Mouse (Mus musculus) splenic B cell, adult 2 months (primary cell): ENCODE results near the gene Hist1h2bq.
"Not testable (repeated sequence)": the region's sequence is repeated elsewhere in the genome, so short reads cannot be mapped to it uniquely, and the experiment has no call there.

Experiments
- DNase-seq: peaks from one replicate; pipeline ENCODE4 v3.0.0-alpha.2; 2011; ENCODE audit warnings: low read depth, low spot score
- H3K27me3 ChIP-seq: 2 replicates; pipeline ENCODE4 v1.6.1; 2012; ENCODE audit warnings: mild to moderate bottlenecking, low read length, moderate library complexity, mixed read lengths; ENCODE audit not compliant: control insufficient read depth, poor library complexity, insufficient read depth, severe bottlenecking
- H3K36me3 ChIP-seq: 2 replicates; pipeline ENCODE4 v1.6.1; 2012; ENCODE audit warnings: mild to moderate bottlenecking, low read length, moderate library complexity, mixed read lengths; ENCODE audit not compliant: control insufficient read depth, poor library complexity, insufficient read depth, severe bottlenecking

Hist1h2bq gene

DNA sequence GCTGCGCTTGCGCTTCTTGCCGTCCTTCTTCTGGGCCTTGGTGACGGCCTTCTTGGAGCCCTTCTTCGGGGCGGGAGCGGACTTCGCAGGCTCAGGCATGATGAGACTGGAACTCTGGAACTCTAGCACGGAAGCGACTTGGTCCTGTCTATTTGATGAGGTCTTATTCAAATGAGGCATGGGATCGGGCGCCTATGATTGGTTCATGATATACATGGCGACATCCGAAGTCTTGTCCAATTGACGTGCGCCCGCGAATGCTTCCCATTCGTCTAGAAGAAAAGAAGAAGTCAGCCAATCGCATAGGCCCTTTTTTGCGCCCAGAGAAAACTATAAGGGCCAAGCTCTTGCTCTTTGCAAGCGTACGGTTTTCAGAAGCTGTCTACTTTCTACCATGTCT, at the start of gene Hist1h2bq, which contains the start of gene Hist1h2ao:
Gene Hist1h2bq (minus strand): TSS at position 125 of the 400 bp plus-strand sequence.
Gene Hist1h2ao (plus strand): TSS at position 393 of the 400 bp plus-strand sequence.
- DNase-seq, H3K36me3 ChIP-seq, H3K27me3 ChIP-seq: not testable (repeated sequence)

GRCm38 (mm10) chr13:21855698-21856162, 45.7 kb upstream of the Hist1h2bq start:
- peak; percentile 34 for DNase-seq
- Histone ChIP-seq H3K36me3 (no peaks in the 10 kb centered on the region), H3K27me3 (no peaks in the 10 kb centered on the region)

- DNase-seq = peak; percentile 72
- no peaks in the 10 kb centered on the region for H3K27me3 ChIP-seq
- H3K36me3 ChIP-seq = no peaks in the 10 kb centered on the region
These were observed 45.1 kb upstream of the Hist1h2bq start for GRCm38 (mm10) chr13:21855146-21855545.

- H3K36me3 ChIP-seq = no peaks in the 10 kb centered on the region
- H3K27me3 ChIP-seq = no peaks in the 10 kb centered on the region
- DNase-seq = peak; percentile 57
These were observed 42.4 kb upstream of the Hist1h2bq start for GRCm38 (mm10) chr13:21852215-21852945.

GRCm38 (mm10) chr13:21850696-21851095, 40.7 kb upstream of the Hist1h2bq start:
- H3K36me3 ChIP-seq, H3K27me3 ChIP-seq, DNase-seq: not testable (repeated sequence)

GRCm38 (mm10) chr13:21847883-21848282, 37.9 kb upstream of the Hist1h2bq start:
- no peak for DNase-seq

DNA sequence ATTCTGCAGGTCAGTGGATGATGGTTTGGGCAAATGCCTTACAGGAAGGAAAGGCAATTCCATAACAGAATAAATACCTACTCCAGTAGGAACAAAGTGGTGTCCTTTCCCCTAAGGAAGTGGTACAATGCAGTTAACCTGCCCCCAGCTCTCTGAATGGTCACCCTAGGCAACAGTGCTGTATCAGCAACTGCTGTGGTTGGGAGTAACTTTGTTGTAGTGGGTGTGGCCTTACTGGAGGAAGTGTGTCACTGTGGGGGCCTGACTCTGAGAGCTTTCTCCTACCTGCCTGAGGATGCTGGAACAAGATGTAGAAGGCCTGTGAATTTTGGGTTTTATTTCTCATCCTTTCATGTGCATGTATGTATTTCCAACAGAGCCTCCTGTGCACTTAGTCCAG, 36.4 kb upstream of the Hist1h2bq start:
- not testable (repeated sequence) for H3K27me3 ChIP-seq, DNase-seq, H3K36me3 ChIP-seq

More at GRCm38 (mm10) chr13:21847883-21848282, 37.9 kb upstream of the Hist1h2bq start:
- Histone ChIP-seq H3K36me3 (no peaks in the 10 kb centered on the region), H3K27me3 (no peaks in the 10 kb centered on the region)

- not testable (repeated sequence) for H3K36me3 ChIP-seq, H3K27me3 ChIP-seq, DNase-seq
These were observed 30.5 kb upstream of the Hist1h2bq start for GRCm38 (mm10) chr13:21840508-21840907.

DNA sequence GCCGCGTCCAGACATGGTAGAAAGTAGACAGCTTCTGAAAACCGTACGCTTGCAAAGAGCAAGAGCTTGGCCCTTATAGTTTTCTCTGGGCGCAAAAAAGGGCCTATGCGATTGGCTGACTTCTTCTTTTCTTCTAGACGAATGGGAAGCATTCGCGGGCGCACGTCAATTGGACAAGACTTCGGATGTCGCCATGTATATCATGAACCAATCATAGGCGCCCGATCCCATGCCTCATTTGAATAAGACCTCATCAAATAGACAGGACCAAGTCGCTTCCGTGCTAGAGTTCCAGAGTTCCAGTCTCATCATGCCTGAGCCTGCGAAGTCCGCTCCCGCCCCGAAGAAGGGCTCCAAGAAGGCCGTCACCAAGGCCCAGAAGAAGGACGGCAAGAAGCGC, 23.5 kb upstream of the Hist1h2bq start, which contains the start of the genes Hist1h2ap and Hist1h2br:
Gene Hist1h2ap (minus strand): TSS at position 47 of the 400 bp plus-strand sequence.
Gene Hist1h2br (plus strand): TSS at position 283 of the 400 bp plus-strand sequence.
- H3K36me3 ChIP-seq, H3K27me3 ChIP-seq, DNase-seq: not testable (repeated sequence)

DNA sequence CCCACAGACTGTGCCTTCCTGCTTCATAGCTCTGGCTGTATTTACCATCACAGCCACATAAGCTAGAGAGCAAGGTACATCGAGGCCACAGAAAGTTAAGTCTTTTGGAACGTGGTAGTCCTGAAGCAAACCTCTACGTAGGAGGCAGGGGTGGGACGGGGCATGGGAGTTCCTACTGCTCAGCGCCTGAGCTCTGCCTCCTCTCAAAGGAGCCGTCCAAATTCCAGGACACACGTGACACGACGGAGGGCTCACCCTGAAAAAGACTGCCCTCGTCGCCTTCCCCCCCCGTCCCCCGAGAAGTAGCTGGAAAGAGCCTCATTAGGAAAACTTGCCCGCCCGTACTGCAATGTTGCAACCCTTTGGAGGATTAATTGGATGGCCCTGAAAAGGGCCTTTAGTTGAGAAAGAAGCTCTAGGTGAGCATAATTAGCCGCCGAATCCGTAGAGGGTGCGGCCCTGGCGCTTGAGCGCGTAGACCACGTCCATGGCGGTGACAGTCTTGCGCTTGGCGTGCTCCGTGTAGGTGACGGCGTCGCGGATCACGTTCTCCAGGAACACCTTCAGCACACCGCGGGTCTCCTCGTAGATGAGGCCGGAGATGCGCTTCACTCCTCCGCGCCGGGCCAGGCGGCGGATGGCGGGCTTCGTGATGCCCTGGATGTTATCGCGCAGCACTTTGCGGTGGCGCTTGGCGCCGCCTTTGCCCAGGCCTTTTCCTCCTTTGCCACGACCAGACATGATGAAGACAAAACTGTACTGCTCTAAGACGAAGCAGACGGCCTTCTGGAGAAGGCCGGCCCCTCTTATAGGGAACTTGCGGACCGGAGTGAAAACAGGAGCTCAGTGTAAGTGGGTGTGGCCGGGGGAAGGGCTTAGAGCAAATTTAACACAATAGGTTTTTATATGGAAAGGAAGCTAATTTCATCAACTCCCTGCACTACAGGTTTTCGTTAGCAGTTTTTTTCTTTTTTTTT, 21.7 kb upstream of the Hist1h2bq start, which contains the start of gene Hist1h4n:
Gene Hist1h4n (minus strand): TSS at position 779 of the 977 bp plus-strand sequence.
- not testable (repeated sequence) for H3K27me3 ChIP-seq, H3K36me3 ChIP-seq, DNase-seq

DNA sequence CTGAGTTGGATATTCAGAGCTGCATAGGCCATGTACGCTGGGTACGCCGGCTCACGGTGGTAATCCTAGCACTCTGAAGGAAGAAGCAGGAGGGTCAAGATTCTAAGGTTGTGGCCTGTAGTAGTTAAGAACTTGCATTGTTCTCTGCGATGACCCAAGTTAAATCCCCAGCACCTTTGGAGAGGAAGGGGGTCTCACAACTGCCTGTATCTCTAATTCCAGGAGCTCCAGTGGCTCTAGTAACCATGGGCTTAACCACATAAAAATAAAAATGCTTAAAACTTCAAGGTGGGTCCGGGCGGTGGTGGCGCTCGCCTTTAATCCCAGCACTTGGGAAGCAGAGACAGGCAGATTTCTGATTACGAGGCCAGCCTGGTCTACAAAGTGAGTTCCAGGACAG, 20.3 kb upstream of the Hist1h2bq start:
- no peaks in the 10 kb centered on the region for H3K27me3 ChIP-seq
- no peak for DNase-seq
- H3K36me3 ChIP-seq = no peaks in the 10 kb centered on the region

DNA sequence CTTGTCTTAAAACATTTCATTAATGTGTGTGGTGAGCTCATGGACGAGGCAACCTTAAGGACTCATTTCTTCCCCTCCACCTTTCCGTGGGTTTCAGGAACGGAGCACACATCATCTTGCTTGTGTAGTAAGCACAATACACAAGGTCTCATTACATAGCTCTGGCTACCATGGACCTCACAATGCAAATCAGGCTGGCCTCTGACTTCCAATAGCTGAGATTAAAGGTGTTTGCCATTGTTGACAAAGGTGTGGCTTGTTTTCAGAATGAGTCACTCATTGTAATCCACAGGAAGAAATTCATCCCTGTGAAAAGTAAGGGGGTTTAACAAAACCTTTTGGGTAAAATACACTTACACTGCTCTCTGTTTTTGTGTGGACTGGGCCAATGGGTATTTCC, 18.5 kb upstream of the Hist1h2bq start:
- H3K27me3 ChIP-seq = no peaks in the 10 kb centered on the region
- no peaks in the 10 kb centered on the region for H3K36me3 ChIP-seq
- no peak for DNase-seq

GRCm38 (mm10) chr13:21820082-21820890, 10.3 kb upstream of the Hist1h2bq start:
- DNase-seq, H3K36me3 ChIP-seq, H3K27me3 ChIP-seq: not testable (repeated sequence)

- not testable (repeated sequence) for H3K36me3 ChIP-seq, H3K27me3 ChIP-seq, DNase-seq
These were observed 2.1 kb upstream of the Hist1h2bq start for GRCm38 (mm10) chr13:21812092-21812491.
